Mouse (Mus musculus) MEL (cell line): ENCODE data around the gene Pitx3. TPM values are rescaled to one million over a fixed set of nuclear protein-coding genes. Genes with fewer than 3 reads are reported as not detected.

Source experiments
- DNase-seq: peaks from one replicate; pipeline ENCODE4 v3.0.0; 2011; ENCODE audit warnings: low read depth, low spot score
- H3K27ac ChIP-seq: 2 replicates; pipeline ENCODE4 v1.5.1; 2012; ENCODE audit warnings: low read depth, mild to moderate bottlenecking, control low read depth, low read length, moderate library complexity; ENCODE audit not compliant: control insufficient read depth
- H3K27me3 ChIP-seq, 2 experiments: fragments of 150-350 bp in 1 of 2; sonication (generic) in 1 of 2; 2 replicates each; pipeline ENCODE4 v1.6.1; 2012; ENCODE audit warnings: low read length in 2 of 2, mild to moderate bottlenecking in 2 of 2, improper control_type of control experiment in 1 of 2, moderate library complexity in 1 of 2; ENCODE audit not compliant: insufficient read depth in 2 of 2, control insufficient read depth in 1 of 2
- H3K36me3 ChIP-seq, 2 experiments: 2 replicates each; pipeline ENCODE4 v1.6.1; 2012 to 2014; ENCODE audit warnings: low read length in 2 of 2, improper control_type of control experiment in 1 of 2, inconsistent platforms in 1 of 2, mild to moderate bottlenecking in 1 of 2; ENCODE audit not compliant: insufficient read depth in 2 of 2, control insufficient read depth in 1 of 2
- H3K4me1 ChIP-seq, 2 experiments: fragments of 150-350 bp in 1 of 2; sonication (generic) in 1 of 2; 2 replicates each; pipeline ENCODE4 v1.6.1; 2012; ENCODE audit warnings: low read length in 2 of 2, improper control_type of control experiment in 1 of 2, mild to moderate bottlenecking in 1 of 2; ENCODE audit not compliant: insufficient read depth in 2 of 2, control insufficient read depth in 1 of 2
- H3K4me3 ChIP-seq, 2 experiments: fragments of 150-350 bp in 1 of 2; sonication (generic) in 1 of 2; 2 replicates each; pipeline ENCODE4 v1.5.1; 2012; ENCODE audit warnings: low read depth in 2 of 2, low read length in 2 of 2, mild to moderate bottlenecking in 2 of 2, moderate library complexity in 2 of 2, control low read depth in 1 of 2, improper control_type of control experiment in 1 of 2; ENCODE audit not compliant: control insufficient read depth in 1 of 2, insufficient read depth in 1 of 2
- H3K79me2 ChIP-seq: 2 replicates; pipeline ENCODE4 v1.6.1; 2012; ENCODE audit warnings: mild to moderate bottlenecking, low read length, moderate library complexity; ENCODE audit not compliant: control insufficient read depth, poor library complexity, insufficient read depth
- H3K9ac ChIP-seq: 2 replicates; pipeline ENCODE4 v1.6.1; 2012; ENCODE audit warnings: low read depth, mild to moderate bottlenecking, control low read depth, low read length, moderate library complexity; ENCODE audit not compliant: control insufficient read depth, poor library complexity, severe bottlenecking
- H3K9me3 ChIP-seq: fragments of 150-350 bp; sonication (generic); replicated peaks from 2 replicates; pipeline ENCODE4 v1.6.1; 2012; ENCODE audit warnings: mild to moderate bottlenecking, low read length, improper control_type of control experiment, moderate library complexity; ENCODE audit not compliant: insufficient read depth
- CHD1 ChIP-seq: IDR thresholded peaks from 2 replicates; pipeline ENCODE4 v1.6.1; 2012; ENCODE audit warnings: low read depth, mild to moderate bottlenecking, inconsistent platforms, low read length, improper control_type of control experiment
- E2F4 ChIP-seq: IDR thresholded peaks from 2 replicates; pipeline ENCODE4 v1.6.1; 2011; ENCODE audit warnings: low read depth, low read length, improper control_type of control experiment, borderline replicate concordance
- ELF1 ChIP-seq: IDR thresholded peaks from 2 replicates; pipeline ENCODE4 v1.6.1; 2014; ENCODE audit warnings: low read depth, mild to moderate bottlenecking, inconsistent platforms, low read length, improper control_type of control experiment, moderate library complexity
- ETS1 ChIP-seq: IDR thresholded peaks from 2 replicates; pipeline ENCODE4 v1.6.1; 2012; ENCODE audit warnings: low read depth, mild to moderate bottlenecking, inconsistent platforms, low read length, improper control_type of control experiment, moderate library complexity
- GABPA ChIP-seq: IDR thresholded peaks from 2 replicates; pipeline ENCODE4 v1.6.1; 2012; ENCODE audit warnings: low read depth, mild to moderate bottlenecking, inconsistent platforms, low read length, improper control_type of control experiment, moderate library complexity
- GATA1 ChIP-seq: IDR thresholded peaks from 2 replicates; pipeline ENCODE4 v1.6.1; 2011; ENCODE audit warnings: low read depth, low read length, improper control_type of control experiment
- HCFC1 ChIP-seq: IDR thresholded peaks from 2 replicates; pipeline ENCODE4 v1.6.1; 2012; ENCODE audit warnings: low read depth, mild to moderate bottlenecking, inconsistent platforms, low read length, improper control_type of control experiment, moderate library complexity
- JUND ChIP-seq: IDR thresholded peaks from 2 replicates; pipeline ENCODE4 v1.6.1; 2011; ENCODE audit warnings: low read depth, mild to moderate bottlenecking, improper control_type of control experiment, low read length
- KAT2A ChIP-seq: conservative IDR thresholded peaks from 2 replicates; pipeline ENCODE4 v1.6.1; 2012; ENCODE audit warnings: low read depth, low read length, improper control_type of control experiment, inconsistent platforms
- MAFK ChIP-seq: IDR thresholded peaks from 2 replicates; pipeline ENCODE4 v1.6.1; 2011; ENCODE audit warnings: low read depth, mild to moderate bottlenecking, low read length, improper control_type of control experiment, borderline replicate concordance
- MAX ChIP-seq: IDR thresholded peaks from 2 replicates; pipeline ENCODE4 v1.6.1; 2011; ENCODE audit warnings: low read length, improper control_type of control experiment
- MEF2A ChIP-seq: IDR thresholded peaks from 2 replicates; pipeline ENCODE4 v1.6.1; 2014; ENCODE audit warnings: low read depth, mild to moderate bottlenecking, inconsistent platforms, low read length, improper control_type of control experiment; ENCODE audit not compliant: poor library complexity, insufficient replicate concordance, severe bottlenecking; ENCODE audit errors: extremely low read depth
- POLR2AphosphoS5 ChIP-seq: IDR thresholded peaks from 2 replicates; pipeline ENCODE4 v1.6.1; 2012; ENCODE audit warnings: low read depth, borderline replicate concordance, mild to moderate bottlenecking, inconsistent platforms, low read length, moderate library complexity, mixed read lengths
- RAD21 ChIP-seq: IDR thresholded peaks from 2 replicates; pipeline ENCODE4 v1.6.1; 2011; ENCODE audit warnings: mild to moderate bottlenecking, low read depth, low read length, improper control_type of control experiment
- RCOR1 ChIP-seq: IDR thresholded peaks from 2 replicates; pipeline ENCODE4 v1.6.1; 2012; ENCODE audit warnings: low read depth, mild to moderate bottlenecking, inconsistent platforms, low read length, improper control_type of control experiment
- SMC3 ChIP-seq: IDR thresholded peaks from 2 replicates; pipeline ENCODE4 v1.6.1; 2011; ENCODE audit warnings: low read depth, low read length, improper control_type of control experiment
- TAL1 ChIP-seq: IDR thresholded peaks from 2 replicates; pipeline ENCODE4 v1.6.1; 2012; ENCODE audit warnings: mild to moderate bottlenecking, inconsistent platforms, low read length, moderate library complexity, mixed read lengths
- TCF12 ChIP-seq: IDR thresholded peaks from 2 replicates; pipeline ENCODE4 v1.6.1; 2014; ENCODE audit warnings: low read depth, mild to moderate bottlenecking, inconsistent platforms, low read length, improper control_type of control experiment, moderate library complexity
- USF1 ChIP-seq: IDR thresholded peaks from 2 replicates; pipeline ENCODE4 v1.6.1; 2014; ENCODE audit warnings: low read depth, mild to moderate bottlenecking, inconsistent platforms, low read length, improper control_type of control experiment, moderate library complexity
- ZKSCAN1 ChIP-seq: IDR thresholded peaks from 2 replicates; pipeline ENCODE4 v1.6.1; 2012; ENCODE audit warnings: low read depth, mild to moderate bottlenecking, inconsistent platforms, low read length, improper control_type of control experiment, moderate library complexity
- ZNF384 ChIP-seq: IDR thresholded peaks from 2 replicates; pipeline ENCODE4 v1.6.1; 2012; ENCODE audit warnings: low read depth, mild to moderate bottlenecking, inconsistent platforms, low read length, improper control_type of control experiment
- polyA plus RNA-seq, 2 experiments: library from polyadenylated mRNA; stranded (reverse) in 1 of 2; unstranded in 1 of 2; fragments of >175 nt in 1 of 2; fragments of >200 nt in 1 of 2; gene quantifications; 2 replicates each; pipeline versions ENCODE4 v1.2.1 to v1.2.4; 2012; ENCODE audit warnings: low replicate concordance in 2 of 2, low read depth in 1 of 2; ENCODE audit not compliant: insufficient read length in 2 of 2, insufficient read depth in 1 of 2, missing spikeins in 1 of 2
- total RNA-seq: library from RNA; depleted of rRNA; stranded (reverse); fragments of 300-350 nt; gene quantifications from 2 replicates; pipeline ENCODE4 v1.2.3, GENCODE M21; 2012

Pitx3 gene
- total and polyA plus RNA-seq, 3 experiments, result 0.08 to 0.28 TPM; not detected in 1

DNA sequence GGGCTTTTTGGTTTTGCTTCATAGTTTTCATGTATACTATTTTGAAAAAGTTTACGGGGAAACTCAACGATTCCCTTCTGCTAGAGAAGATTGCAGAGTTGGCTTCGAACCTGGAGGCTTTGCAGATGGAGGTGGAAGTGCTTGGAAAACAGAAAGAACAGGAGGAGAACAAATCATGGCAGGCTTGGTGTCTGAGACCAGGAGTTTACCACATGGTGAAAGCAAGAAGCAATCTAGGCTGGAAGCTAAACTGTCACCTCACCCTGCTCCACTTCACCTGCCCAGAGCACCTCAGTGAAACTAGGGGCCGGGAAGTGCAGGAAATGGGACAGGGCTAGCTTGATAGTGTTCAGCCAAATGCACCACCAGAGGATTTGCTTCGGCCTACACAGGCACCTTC, 51.7 kb downstream of the Pitx3 start:
- Histone ChIP-seq H3K27ac (no peak overlapping the region), H3K36me3 (no peaks in the 10 kb centered on the region), H3K4me1 (no peaks in the 10 kb centered on the region), H3K79me2 (no peaks in the 10 kb centered on the region), H3K9ac (no peak overlapping the region), H3K27me3 (peaks cover 0 to 2% of the 10 kb centered on the region in 2 experiments; a peak in 3 of 4 replicates), H3K9me3 (no peaks in the 10 kb centered on the region), H3K4me3 (no peak overlapping the region)
- DNase-seq, result no peak
- TF ChIP-seq POLR2AphosphoS5 (no peak), CHD1 (no peak), HCFC1 (no peak), MEF2A (no peak), MAX (no peak), RCOR1 (no peak)

DNA sequence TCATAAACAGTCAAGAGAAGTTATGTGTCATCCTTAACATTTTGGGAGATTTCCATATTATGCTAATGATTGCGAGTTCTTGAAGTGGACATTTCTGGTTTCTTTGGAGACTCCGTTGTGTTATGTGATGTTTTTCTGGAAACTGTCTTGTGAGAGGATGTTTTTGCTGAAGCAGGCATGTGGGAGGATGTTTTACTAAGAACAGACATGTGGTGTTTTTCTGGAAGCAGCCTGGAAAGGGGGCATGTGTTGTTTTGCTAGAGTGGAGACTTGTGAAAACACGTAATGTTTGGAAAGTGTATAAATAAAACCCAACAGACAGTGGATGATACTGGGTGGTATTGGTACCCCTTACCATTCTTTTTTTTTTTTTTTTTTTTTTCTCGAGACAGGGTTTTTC, 52.8 kb downstream of the Pitx3 start:
- Histone ChIP-seq H3K27ac (no peak overlapping the region), H3K4me1 (no peaks in the 10 kb centered on the region), H3K9me3 (no peaks in the 10 kb centered on the region), H3K79me2 (no peaks in the 10 kb centered on the region), H3K36me3 (no peaks in the 10 kb centered on the region), H3K4me3 (no peak overlapping the region), H3K9ac (no peak overlapping the region), H3K27me3 (peaks cover 0 to 2% of the 10 kb centered on the region in 2 experiments; a peak in 3 of 4 replicates)
- DNase-seq, result no peak
- no peak for TF ChIP-seq MAFK
- no peak for TF ChIP-seq ZNF384
- no peak for TF ChIP-seq JUND
- TF ChIP-seq ZKSCAN1, result no peak
- no peak for TF ChIP-seq GABPA
- no peak for TF ChIP-seq USF1
- no peak for TF ChIP-seq HCFC1
- TF ChIP-seq ELF1, result no peak
- TF ChIP-seq TAL1, result no peak
- no peak for TF ChIP-seq KAT2A
- no peak for TF ChIP-seq ETS1
- no peak for TF ChIP-seq TCF12
- no peak for TF ChIP-seq SMC3
- TF ChIP-seq MEF2A, result no peak
- TF ChIP-seq GATA1, result no peak
- TF ChIP-seq RAD21, result no peak
- no peak for TF ChIP-seq MAX
- no peak for TF ChIP-seq CHD1
- TF ChIP-seq RCOR1, result no peak
- no peak for TF ChIP-seq E2F4
